Mouse (Mus musculus) heart, embryonic 12.5 days (tissue): ENCODE measurements around the gene Aldh3a2. TPM values are rescaled to one million over a fixed set of nuclear protein-coding genes. Genes with fewer than 3 reads are reported as not detected.
A peak's percentile ranks its signal among the peaks of the same experiment; 100 is the strongest.
"Not testable (repeated sequence)": the region's sequence is repeated elsewhere in the genome, so short reads cannot be mapped to it uniquely, and the experiment has no call there.

Experiments used
- ATAC-seq: fragments of 200-750 bp; cut with Nextera tagmentation; 2 replicates; pipeline ENCODE4 v1.8.0; 2017; ENCODE audit warnings: moderate TSS enrichment, moderate library complexity; ENCODE audit not compliant: insufficient number of reproducible peaks, low FRiP score
- H3K27ac ChIP-seq: fragments of 300-500 bp; sonication (generic); 2 replicates; pipeline ENCODE4 v1.5.1; 2016; ENCODE audit warnings: mild to moderate bottlenecking, moderate library complexity; ENCODE audit not compliant: poor library complexity, severe bottlenecking
- H3K27me3 ChIP-seq: fragments of 300-500 bp; sonication (generic); replicated peaks from 2 replicates; pipeline ENCODE4 v1.6.1; 2016; ENCODE audit warnings: mild to moderate bottlenecking, moderate library complexity
- H3K36me3 ChIP-seq: fragments of 300-500 bp; sonication (generic); 2 replicates; pipeline ENCODE4 v1.6.1; 2016; ENCODE audit warnings: mild to moderate bottlenecking, moderate library complexity
- H3K4me1 ChIP-seq: fragments of 300-500 bp; sonication (generic); replicated peaks from 2 replicates; pipeline ENCODE4 v1.6.1; 2016; ENCODE audit warnings: mild to moderate bottlenecking
- H3K4me2 ChIP-seq: fragments of 300-500 bp; sonication (generic); 2 replicates; pipeline ENCODE4 v1.6.1; 2016; ENCODE audit warnings: mild to moderate bottlenecking, moderate library complexity
- H3K4me3 ChIP-seq: fragments of 300-500 bp; sonication (generic); 2 replicates; pipeline ENCODE4 v1.5.1; 2016; ENCODE audit warnings: mild to moderate bottlenecking
- H3K9ac ChIP-seq: fragments of 300-500 bp; sonication (generic); 2 replicates; pipeline ENCODE4 v1.6.1; 2016; ENCODE audit warnings: mild to moderate bottlenecking, moderate library complexity
- H3K9me3 ChIP-seq: fragments of 300-500 bp; sonication (generic); replicated peaks from 2 replicates; pipeline ENCODE4 v1.6.1; 2016; ENCODE audit warnings: mild to moderate bottlenecking, moderate library complexity
- WGBS: fragments of 180-500 bp; shearing (Covaris S2); methylation state at CpG from one replicate; pipeline ENCODE4 v1.1.7; 2016; 5-methylcytosine and 5-hydroxymethylcytosine counted together
- polyA plus RNA-seq: library from polyadenylated mRNA; unstranded; fragments of >200 nt; fragmentation: Nextera tagmentation; extraction: Ambion mirVana; gene quantifications from 2 replicates; pipeline ENCODE4 v1.2.1, GENCODE M21; 2016

Gene Aldh3a2
- polyA plus RNA-seq, 1 experiment from 2014 or later, result 32.0 TPM

GRCm38 (mm10) chr11:61192779-61193178 lies 74.5 kb downstream of the Aldh3a2 start:
- H3K27me3 ChIP-seq, result peaks cover 13% of the 10 kb centered on the region
- H3K4me2 ChIP-seq, result no peak overlapping the region
- 95% methylated on average over 2 of the region's 2 CpGs for WGBS
- no peaks in the 10 kb centered on the region for H3K4me1 ChIP-seq
- H3K27ac ChIP-seq, result no peak overlapping the region
- no peak for ATAC-seq
- H3K9ac ChIP-seq, result no peak overlapping the region
- no peak overlapping the region for H3K4me3 ChIP-seq
- H3K9me3 ChIP-seq, result no peaks in the 10 kb centered on the region
- no peaks in the 10 kb centered on the region for H3K36me3 ChIP-seq

GRCm38 (mm10) chr11:61192123-61192522 lies 75.1 kb downstream of the Aldh3a2 start:
- not testable (repeated sequence) for ATAC-seq, H3K9me3 ChIP-seq, H3K27ac ChIP-seq, H3K4me1 ChIP-seq, H3K36me3 ChIP-seq, H3K4me3 ChIP-seq, H3K4me2 ChIP-seq, H3K9ac ChIP-seq
- peaks cover 13% of the 10 kb centered on the region for H3K27me3 ChIP-seq
- WGBS, result 93% methylated on average over 9 of the region's 10 CpGs

- H3K27ac ChIP-seq, result no peak overlapping the region
- H3K27me3 ChIP-seq, result peaks cover 13% of the 10 kb centered on the region
- 70% methylated on average over 2 of the region's 2 CpGs for WGBS
- no peaks in the 10 kb centered on the region for H3K9me3 ChIP-seq
- ATAC-seq, result no peak
- no peaks in the 10 kb centered on the region for H3K4me1 ChIP-seq
- H3K36me3 ChIP-seq, result no peaks in the 10 kb centered on the region
- H3K4me3 ChIP-seq, result no peak overlapping the region
- no peak overlapping the region for H3K4me2 ChIP-seq
- no peak overlapping the region for H3K9ac ChIP-seq
These were observed 76.5 kb downstream of the Aldh3a2 start for GRCm38 (mm10) chr11:61190776-61191175.

- H3K4me2 ChIP-seq, result no peak overlapping the region
- ATAC-seq, result no peak
- no peak overlapping the region for H3K4me3 ChIP-seq
- H3K27me3 ChIP-seq, result no peaks in the 10 kb centered on the region
- whole genome bisulfite sequencing, result 69% methylated on average over 1 of the region's 1 CpGs
- H3K9ac ChIP-seq, result no peak overlapping the region
- H3K4me1 ChIP-seq, result no peaks in the 10 kb centered on the region
- H3K27ac ChIP-seq, result no peak overlapping the region
- H3K9me3 ChIP-seq, result peaks cover 2% of the 10 kb centered on the region; the same call in 1 of the 2 replicates
- no peaks in the 10 kb centered on the region for H3K36me3 ChIP-seq
These were observed 83.4 kb downstream of the Aldh3a2 start for GRCm38 (mm10) chr11:61183820-61184219.

- no peaks in the 10 kb centered on the region for H3K4me1 ChIP-seq
- no peak overlapping the region for H3K9ac ChIP-seq
- no peak overlapping the region for H3K4me3 ChIP-seq
- peaks cover 2% of the 10 kb centered on the region; the same call in 1 of the 2 replicates for H3K9me3 ChIP-seq
- no peaks in the 10 kb centered on the region for H3K36me3 ChIP-seq
- no peak overlapping the region for H3K27ac ChIP-seq
- no peak for ATAC-seq
- H3K27me3 ChIP-seq, result no peaks in the 10 kb centered on the region
- no peak overlapping the region for H3K4me2 ChIP-seq
These were observed 85.6 kb downstream of the Aldh3a2 start for GRCm38 (mm10) chr11:61181624-61182023.

GRCm38 (mm10) chr11:61180361-61180760 lies 86.9 kb downstream of the Aldh3a2 start:
- WGBS, result 86% methylated on average over 3 of the region's 3 CpGs
- H3K36me3 ChIP-seq, result no peaks in the 10 kb centered on the region

GRCm38 (mm10) chr11:61176321-61176720 lies 90.9 kb downstream of the Aldh3a2 start:
- WGBS, result 94% methylated on average over 1 of the region's 1 CpGs
- Histone ChIP-seq H3K27me3 (no peaks in the 10 kb centered on the region), H3K36me3 (peaks cover 4% of the 10 kb centered on the region), H3K4me3 (no peak overlapping the region), H3K4me2 (no peak overlapping the region), H3K27ac (no peak overlapping the region), H3K9me3 (no peaks in the 10 kb centered on the region), H3K4me1 (peaks cover 17% of the 10 kb centered on the region), H3K9ac (no peak overlapping the region)
- ATAC-seq, result no peak

More at GRCm38 (mm10) chr11:61180361-61180760, 86.9 kb downstream of the Aldh3a2 start:
- ATAC-seq, result no peak
- H3K4me1 ChIP-seq, result no peaks in the 10 kb centered on the region
- no peak overlapping the region for H3K4me3 ChIP-seq
- no peak overlapping the region for H3K27ac ChIP-seq
- no peak overlapping the region for H3K9ac ChIP-seq
- H3K4me2 ChIP-seq, result no peak overlapping the region
- H3K27me3 ChIP-seq, result no peaks in the 10 kb centered on the region
- peaks cover 2% of the 10 kb centered on the region; the same call in 1 of the 2 replicates for H3K9me3 ChIP-seq

GRCm38 (mm10) chr11:61175778-61176177 lies 91.5 kb downstream of the Aldh3a2 start:
- Histone ChIP-seq H3K27ac (no peak overlapping the region), H3K36me3 (peaks cover 4% of the 10 kb centered on the region), H3K9ac (no peak overlapping the region), H3K4me3 (no peak overlapping the region), H3K4me1 (peaks cover 17% of the 10 kb centered on the region), H3K9me3 (no peaks in the 10 kb centered on the region), H3K4me2 (no peak overlapping the region), H3K27me3 (no peaks in the 10 kb centered on the region)
- 72% methylated on average over 5 of the region's 5 CpGs for WGBS
- no peak for ATAC-seq

- Histone ChIP-seq H3K4me1 (peaks cover 24% of the 10 kb centered on the region), H3K27ac (peak within 1 kb of the TSS; percentile 99), H3K9me3 (no peaks in the 10 kb centered on the region), H3K4me2 (peak within 1 kb of the TSS; percentile 87), H3K4me3 (peak within 1 kb of the TSS; percentile 98), H3K27me3 (no peaks in the 10 kb centered on the region), H3K36me3 (peaks cover 4% of the 10 kb centered on the region), H3K9ac (peak within 1 kb of the TSS; percentile 99)
- WGBS, result under 1% methylated on average over 65 of the region's 69 CpGs
- peak; percentile 97 for ATAC-seq
These were observed 92.2 kb downstream of the Aldh3a2 start, which contains the start of gene Usp22 for GRCm38 (mm10) chr11:61174821-61175658. TSS of gene Usp22 (minus strand) at chr11:61175055.

- Histone ChIP-seq H3K27me3 (no peaks in the 10 kb centered on the region), H3K27ac (peak overlapping the region; percentile 99), H3K9ac (peak overlapping the region; percentile 99), H3K4me2 (peak overlapping the region; percentile 87), H3K4me1 (peaks cover 28% of the 10 kb centered on the region), H3K36me3 (peaks cover 4% of the 10 kb centered on the region), H3K9me3 (no peaks in the 10 kb centered on the region), H3K4me3 (peak overlapping the region; percentile 98)
- WGBS, result 1% methylated on average over 28 of the region's 28 CpGs
- ATAC-seq, result peak; percentile 40
These were observed 92.9 kb downstream of the Aldh3a2 start for GRCm38 (mm10) chr11:61174291-61174820.

- not testable (repeated sequence) for H3K9me3 ChIP-seq, H3K27ac ChIP-seq, H3K36me3 ChIP-seq, H3K27me3 ChIP-seq, ATAC-seq
- Histone ChIP-seq H3K4me2 (peak overlapping the region; percentile 87), H3K9ac (peak overlapping the region; percentile 61), H3K4me1 (peaks cover 36% of the 10 kb centered on the region), H3K4me3 (peak overlapping the region; percentile 98)
- 40% methylated on average over 15 of the region's 15 CpGs for WGBS
These were observed 93.8 kb downstream of the Aldh3a2 start for GRCm38 (mm10) chr11:61173477-61173876.
